Mouse (Mus musculus) limb, embryonic 15.5 days (tissue): ENCODE results near the gene Aimp2. TPM values are rescaled to one million over a fixed set of nuclear protein-coding genes. Genes with fewer than 3 reads are reported as not detected.

ENCODE experiments used
- ATAC-seq: fragments of 200-750 bp; cut with Nextera tagmentation; 2 replicates; pipeline ENCODE4 v1.8.0; 2017; ENCODE audit warnings: low read depth, moderate TSS enrichment; ENCODE audit not compliant: insufficient number of reproducible peaks, low FRiP score, low TSS enrichment
- H3K27ac ChIP-seq: fragments of 300-500 bp; sonication (generic); 2 replicates; pipeline ENCODE4 v1.5.1; 2015; ENCODE audit warnings: moderate library complexity, mild to moderate bottlenecking, inconsistent platforms
- H3K27me3 ChIP-seq: fragments of 300-500 bp; sonication (generic); 2 replicates; pipeline ENCODE4 v1.6.1; 2015; ENCODE audit warnings: inconsistent platforms
- H3K36me3 ChIP-seq: fragments of 300-500 bp; sonication (generic); 2 replicates; pipeline ENCODE4 v1.6.1; 2015; ENCODE audit warnings: inconsistent platforms
- H3K4me1 ChIP-seq: fragments of 300-500 bp; sonication (generic); 2 replicates; pipeline ENCODE4 v1.6.1; 2015; ENCODE audit warnings: inconsistent platforms
- H3K4me2 ChIP-seq: fragments of 300-500 bp; sonication (generic); 2 replicates; pipeline ENCODE4 v1.6.1; 2015; ENCODE audit warnings: mild to moderate bottlenecking, inconsistent platforms
- H3K4me3 ChIP-seq: fragments of 300-500 bp; sonication (generic); 2 replicates; pipeline ENCODE4 v1.5.1; 2015; ENCODE audit warnings: mild to moderate bottlenecking, inconsistent platforms
- H3K9ac ChIP-seq: fragments of 300-500 bp; sonication (generic); 2 replicates; pipeline ENCODE4 v1.6.1; 2015; ENCODE audit warnings: inconsistent platforms
- H3K9me3 ChIP-seq: fragments of 300-500 bp; sonication (generic); 2 replicates; pipeline ENCODE4 v1.6.1; 2016; ENCODE audit warnings: inconsistent platforms
- WGBS: fragments of 180-500 bp; shearing (Covaris S2); methylation state at CpG from one replicate; pipeline ENCODE4 v1.1.7; 2015; 5-methylcytosine and 5-hydroxymethylcytosine counted together
- polyA plus RNA-seq: library from polyadenylated mRNA; unstranded; fragments of >200 nt; fragmentation: Nextera tagmentation; extraction: Ambion mirVana; gene quantifications from 2 replicates; pipeline ENCODE4 v1.2.1, GENCODE M21; 2015

The Aimp2 gene
- polyA plus RNA-seq, 1 experiment from 2014 or later: 99.5 TPM

GRCm38 (mm10) chr5:143930656-143931055, 21.0 kb upstream of the Aimp2 start:
- WGBS: 92% methylated on average over 12 of the region's 12 CpGs
- Histone ChIP-seq H3K4me1 (peaks cover 3% of the 10 kb centered on the region; the same call in 1 of the 2 replicates), H3K36me3 (peaks cover 58% of the 10 kb centered on the region), H3K27ac (no peak overlapping the region), H3K27me3 (no peaks in the 10 kb centered on the region), H3K9ac (no peak overlapping the region), H3K9me3 (no peaks in the 10 kb centered on the region), H3K4me2 (no peak overlapping the region), H3K4me3 (no peak overlapping the region)
- no peak for ATAC-seq

- Histone ChIP-seq H3K27ac (no peak overlapping the region), H3K4me1 (peaks cover 3% of the 10 kb centered on the region; the same call in 1 of the 2 replicates), H3K4me2 (no peak overlapping the region), H3K4me3 (no peak overlapping the region), H3K36me3 (peaks cover 72% of the 10 kb centered on the region), H3K9me3 (no peaks in the 10 kb centered on the region), H3K9ac (no peak overlapping the region), H3K27me3 (no peaks in the 10 kb centered on the region)
- ATAC-seq: no peak
- WGBS: 89% methylated on average over 4 of the region's 4 CpGs
Measured at GRCm38 (mm10) chr5:143929291-143929690, 19.6 kb upstream of the Aimp2 start.

GRCm38 (mm10) chr5:143927875-143928274, 18.2 kb upstream of the Aimp2 start, which contains the start of gene Gm42421:
Gene Gm42421 (plus strand): TSS chr5:143928175.
- no peak within 1 kb of the TSS for H3K4me3 ChIP-seq

GRCm38 (mm10) chr5:143924781-143925452, 15.3 kb upstream of the Aimp2 start:
- ATAC-seq: no peak
- WGBS: 89% methylated on average over 6 of the region's 6 CpGs
- Histone ChIP-seq H3K4me2 (no peak overlapping the region), H3K27ac (no peak overlapping the region), H3K36me3 (peaks cover 82% of the 10 kb centered on the region), H3K27me3 (no peaks in the 10 kb centered on the region), H3K4me1 (no peaks in the 10 kb centered on the region; the same call in 1 of the 2 replicates), H3K4me3 (no peak overlapping the region), H3K9ac (no peak overlapping the region), H3K9me3 (no peaks in the 10 kb centered on the region)

More at GRCm38 (mm10) chr5:143927875-143928274, 18.2 kb upstream of the Aimp2 start, which contains the start of gene Gm42421:
- 95% methylated on average over 8 of the region's 8 CpGs for WGBS
- no peak within 1 kb of the TSS for H3K27ac ChIP-seq
- no peak within 1 kb of the TSS for H3K9ac ChIP-seq
- H3K4me2 ChIP-seq: no peak within 1 kb of the TSS
- H3K27me3 ChIP-seq: no peaks in the 10 kb centered on the region
- peaks cover 3% of the 10 kb centered on the region; the same call in 1 of the 2 replicates for H3K4me1 ChIP-seq
- peaks cover 83% of the 10 kb centered on the region for H3K36me3 ChIP-seq
- no peaks in the 10 kb centered on the region for H3K9me3 ChIP-seq
- no peak for ATAC-seq

- H3K9ac ChIP-seq: no peak overlapping the region
- H3K27ac ChIP-seq: no peak overlapping the region
- H3K4me1 ChIP-seq: no peaks in the 10 kb centered on the region
- no peak overlapping the region for H3K4me2 ChIP-seq
- no peaks in the 10 kb centered on the region for H3K27me3 ChIP-seq
- peaks cover 70% of the 10 kb centered on the region for H3K36me3 ChIP-seq
- H3K4me3 ChIP-seq: no peak overlapping the region
- H3K9me3 ChIP-seq: no peaks in the 10 kb centered on the region
- ATAC-seq: no peak
- WGBS: 89% methylated on average over 3 of the region's 3 CpGs
Measured at GRCm38 (mm10) chr5:143918120-143918519, 8.5 kb upstream of the Aimp2 start.

GRCm38 (mm10) chr5:143917418-143917817, 7.8 kb upstream of the Aimp2 start:
- no peak for ATAC-seq
- Histone ChIP-seq H3K27ac (no peak overlapping the region), H3K9ac (no peak overlapping the region), H3K9me3 (no peaks in the 10 kb centered on the region), H3K4me1 (no peaks in the 10 kb centered on the region), H3K27me3 (no peaks in the 10 kb centered on the region), H3K36me3 (peaks cover 63% of the 10 kb centered on the region), H3K4me2 (no peak overlapping the region), H3K4me3 (no peak overlapping the region)
- WGBS: 43% methylated on average over 5 of the region's 5 CpGs

GRCm38 (mm10) chr5:143916221-143916620, 6.6 kb upstream of the Aimp2 start:
- ATAC-seq: no peak
- Histone ChIP-seq H3K9me3 (no peaks in the 10 kb centered on the region), H3K36me3 (peaks cover 55% of the 10 kb centered on the region), H3K4me2 (no peak overlapping the region), H3K4me1 (peaks cover under 1% of the 10 kb centered on the region; the same call in 1 of the 2 replicates), H3K9ac (no peak overlapping the region), H3K4me3 (no peak overlapping the region), H3K27ac (no peak overlapping the region), H3K27me3 (no peaks in the 10 kb centered on the region)
- WGBS: 91% methylated on average over 9 of the region's 9 CpGs

GRCm38 (mm10) chr5:143908926-143909325, 721 bp downstream of the Aimp2 start:
- Histone ChIP-seq H3K4me3 (peak overlapping the region; percentile 69), H3K4me1 (peaks cover 25% of the 10 kb centered on the region), H3K27me3 (no peaks in the 10 kb centered on the region), H3K27ac (peak overlapping the region; percentile 92), H3K9me3 (no peaks in the 10 kb centered on the region), H3K9ac (peak overlapping the region; percentile 48), H3K36me3 (peaks cover 26% of the 10 kb centered on the region), H3K4me2 (peak overlapping the region; percentile 59)
- WGBS: 1% methylated on average over 9 of the region's 9 CpGs
- ATAC-seq: no peak

- Histone ChIP-seq H3K27ac (no peak overlapping the region), H3K4me1 (peaks cover 25% of the 10 kb centered on the region), H3K36me3 (peaks cover 45% of the 10 kb centered on the region), H3K4me3 (no peak overlapping the region), H3K9me3 (no peaks in the 10 kb centered on the region), H3K4me2 (no peak overlapping the region), H3K27me3 (no peaks in the 10 kb centered on the region), H3K9ac (no peak overlapping the region)
- WGBS: 83% methylated on average over 8 of the region's 8 CpGs
- ATAC-seq: no peak
Measured at GRCm38 (mm10) chr5:143906429-143906828, 3.2 kb downstream of the Aimp2 start.

- no peak overlapping the region for H3K4me2 ChIP-seq
- peaks cover 13% of the 10 kb centered on the region for H3K4me1 ChIP-seq
- H3K4me3 ChIP-seq: no peak overlapping the region
- no peak for ATAC-seq
- H3K27me3 ChIP-seq: no peaks in the 10 kb centered on the region
- WGBS: 90% methylated on average over 4 of the region's 4 CpGs
- no peak overlapping the region for H3K27ac ChIP-seq
- H3K9ac ChIP-seq: no peak overlapping the region
- H3K36me3 ChIP-seq: peaks cover 69% of the 10 kb centered on the region
- H3K9me3 ChIP-seq: no peaks in the 10 kb centered on the region
Measured at GRCm38 (mm10) chr5:143903813-143904212, 5.8 kb downstream of the Aimp2 start.

GRCm38 (mm10) chr5:143902111-143902510, 7.5 kb downstream of the Aimp2 start:
- no peak for ATAC-seq
- H3K36me3 ChIP-seq: peaks cover 85% of the 10 kb centered on the region
- H3K27me3 ChIP-seq: no peaks in the 10 kb centered on the region
- no peak overlapping the region for H3K9ac ChIP-seq
- H3K27ac ChIP-seq: no peak overlapping the region
- H3K9me3 ChIP-seq: no peaks in the 10 kb centered on the region
- no peak overlapping the region for H3K4me2 ChIP-seq
- no peaks in the 10 kb centered on the region for H3K4me1 ChIP-seq
- no peak overlapping the region for H3K4me3 ChIP-seq
- 90% methylated on average over 3 of the region's 3 CpGs for WGBS

- no peaks in the 10 kb centered on the region for H3K9me3 ChIP-seq
- H3K4me3 ChIP-seq: no peak within 1 kb of the TSS
- no peaks in the 10 kb centered on the region for H3K27me3 ChIP-seq
- ATAC-seq: no peak
- H3K36me3 ChIP-seq: peaks cover 61% of the 10 kb centered on the region
- H3K4me1 ChIP-seq: no peaks in the 10 kb centered on the region
- H3K4me2 ChIP-seq: no peak within 1 kb of the TSS
- no peak within 1 kb of the TSS for H3K27ac ChIP-seq
- WGBS: 88% methylated on average over 14 of the region's 14 CpGs
- H3K9ac ChIP-seq: no peak within 1 kb of the TSS
Measured at GRCm38 (mm10) chr5:143897635-143898330, 11.9 kb downstream of the Aimp2 start, which contains the start of gene Ankrd61. Gene Ankrd61 (minus strand): TSS chr5:143897685.
